Mouse (Mus musculus) spleen, postnatal 4 days (tissue): ENCODE results near the gene Smim27.
"Not testable (repeated sequence)": the region's sequence is repeated elsewhere in the genome, so short reads cannot be mapped to it uniquely, and the experiment has no call there.

ENCODE experiments used
- DNase-seq, 2 experiments: peaks; one replicate each; pipeline ENCODE4 v3.0.0; 2022; ENCODE audit warnings: low spot score in 2 of 2

The Smim27 gene

GRCm38 (mm10) chr4:40264321-40264720, 5.1 kb upstream of the Smim27 start:
- DNase-seq: no peak

DNA sequence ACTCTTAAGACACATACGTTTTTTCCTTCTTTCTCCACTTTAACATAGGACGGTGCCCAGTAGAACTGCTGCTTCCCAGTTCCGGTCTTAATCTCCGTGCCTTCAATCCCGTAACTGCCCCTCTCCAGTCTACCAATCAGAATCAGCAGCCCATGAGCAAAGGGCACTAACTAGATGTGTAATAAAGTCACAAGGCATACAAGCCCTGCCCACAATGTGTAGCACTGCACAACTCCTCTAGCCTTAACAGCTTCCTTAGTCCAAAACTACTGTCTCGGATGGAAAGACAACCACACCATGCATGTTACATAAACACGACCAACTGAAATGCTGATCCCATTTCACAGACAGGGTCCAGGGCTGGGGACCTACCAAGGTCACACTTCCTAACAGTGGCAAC, 1.7 kb upstream of the Smim27 start:
- DNase-seq: no peak

DNA sequence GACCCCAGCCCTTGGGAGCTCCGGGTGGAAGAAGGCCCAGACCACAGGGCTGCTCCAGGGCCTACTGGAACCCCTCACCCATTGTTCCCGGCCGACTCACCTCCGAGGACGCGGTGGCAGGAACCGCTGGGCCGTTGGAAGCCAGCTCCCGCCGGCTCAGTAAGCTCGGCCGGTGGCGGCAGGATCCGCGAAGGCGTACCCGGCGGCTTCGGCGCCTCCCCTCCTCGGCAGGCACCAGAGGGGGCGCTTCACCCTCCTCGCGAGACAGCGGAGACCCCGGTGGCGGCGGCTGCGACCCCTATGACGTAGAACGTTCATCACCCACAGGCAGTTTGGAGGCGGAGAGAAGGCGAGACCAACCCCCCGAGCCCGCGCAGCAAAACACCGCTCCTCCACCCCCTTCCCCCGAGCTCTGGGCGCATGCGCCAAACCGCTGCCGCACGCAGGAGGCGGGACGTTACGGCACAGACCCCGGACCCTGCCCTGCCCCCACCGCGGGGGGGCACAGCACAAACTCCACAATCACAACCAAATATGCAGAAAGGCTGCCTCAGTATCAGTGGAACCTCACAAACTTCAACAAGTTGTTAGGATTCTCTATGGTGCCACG, 1.1 kb upstream of the Smim27 start:
- DNase-seq: peak; percentile 87 to 95

- DNase-seq: peak in 1 of 2 experiments; percentile 76
Measured at GRCm38 (mm10) chr4:40268835-40269234, 544 bp upstream of the Smim27 start.

DNA sequence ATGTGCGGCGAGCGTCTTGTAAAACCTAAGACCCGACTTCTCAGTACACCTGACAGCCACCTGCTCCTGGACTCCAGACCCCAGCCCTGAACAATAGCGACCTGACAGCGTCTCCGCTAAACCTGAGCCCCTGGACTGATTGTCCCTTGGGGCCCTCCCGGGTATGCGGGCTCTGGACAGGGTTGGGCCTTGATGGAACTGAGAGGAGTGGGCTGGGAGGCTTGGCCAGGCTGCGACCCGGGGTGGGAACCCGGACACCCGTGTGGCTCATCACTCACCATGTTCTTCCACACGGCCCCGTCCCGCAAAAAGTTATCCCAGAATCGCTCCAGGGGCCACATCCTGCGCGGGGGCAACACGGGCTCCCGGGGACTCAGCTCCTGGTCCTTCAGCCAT, 9.5 kb downstream of the Smim27 start:
- DNase-seq: no peak

GRCm38 (mm10) chr4:40279276-40279900, 10.0 kb downstream of the Smim27 start, which contains the start of gene Ndufb6:
Gene Ndufb6 (minus strand): TSS chr4:40279421.
- DNase-seq: peak; percentile 95 to 99

GRCm38 (mm10) chr4:40285582-40285981, 16.2 kb downstream of the Smim27 start:
- peak; percentile 63 to 85 for DNase-seq

DNA sequence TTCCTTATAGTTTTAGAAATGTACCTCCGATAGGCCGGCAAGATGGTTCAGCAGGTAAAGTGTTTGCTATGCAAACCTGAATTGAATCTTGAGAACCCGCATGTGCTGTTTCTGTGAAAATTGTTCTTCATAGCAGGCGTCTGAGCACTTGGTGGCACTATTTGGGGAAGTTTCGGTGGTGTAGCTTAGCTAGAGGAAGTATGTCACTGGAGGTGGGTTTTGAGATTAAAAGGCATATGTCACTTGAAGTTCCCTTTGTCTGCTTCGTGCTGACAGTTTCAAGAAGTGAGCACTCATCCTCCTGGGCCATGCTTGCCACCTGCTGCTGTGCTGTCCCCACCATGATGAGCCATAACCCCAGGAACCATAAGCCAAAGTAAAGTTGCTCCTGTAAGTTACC, 18.0 kb downstream of the Smim27 start:
- no peak for DNase-seq

GRCm38 (mm10) chr4:40289046-40289445, 19.7 kb downstream of the Smim27 start:
- DNase-seq: no peak

GRCm38 (mm10) chr4:40291511-40291910, 22.1 kb downstream of the Smim27 start:
- not testable (repeated sequence) for DNase-seq

GRCm38 (mm10) chr4:40299169-40299568, 29.8 kb downstream of the Smim27 start:
- no peak for DNase-seq

DNA sequence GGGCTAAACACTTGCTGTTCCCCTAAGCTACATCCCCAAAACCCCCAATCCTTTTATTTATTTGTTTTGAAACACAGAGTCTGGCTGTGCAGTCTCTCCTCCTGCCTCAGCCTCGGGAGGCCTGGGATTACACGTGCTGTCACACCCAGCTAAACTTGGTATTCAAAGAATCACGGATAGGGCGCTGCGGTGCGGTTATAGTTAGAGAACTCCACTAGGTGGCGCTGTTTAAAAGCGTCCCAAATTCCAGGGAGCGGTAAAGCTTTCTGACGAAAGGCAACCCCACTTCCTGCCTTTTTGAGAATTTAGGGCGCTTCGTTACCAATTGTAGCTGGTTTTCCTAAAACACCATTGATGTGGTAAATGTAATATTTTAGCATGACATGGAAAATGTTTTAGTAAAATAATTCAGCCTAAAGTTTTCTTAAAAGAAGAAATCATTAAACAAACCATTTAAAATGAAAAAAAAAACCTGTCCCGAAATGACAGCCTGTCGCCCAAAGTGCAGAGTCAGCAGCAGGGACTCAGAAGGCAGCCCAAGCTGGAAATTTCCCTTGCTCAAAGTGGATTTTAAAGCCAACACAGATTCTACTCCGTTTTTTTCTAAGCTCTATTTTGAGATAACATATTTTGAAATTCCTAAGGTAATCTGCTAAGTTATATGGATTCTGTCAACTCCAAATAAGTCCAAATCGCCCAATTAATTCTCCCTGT, 31.9 kb downstream of the Smim27 start:
- peak; percentile 56 to 77 for DNase-seq

DNA sequence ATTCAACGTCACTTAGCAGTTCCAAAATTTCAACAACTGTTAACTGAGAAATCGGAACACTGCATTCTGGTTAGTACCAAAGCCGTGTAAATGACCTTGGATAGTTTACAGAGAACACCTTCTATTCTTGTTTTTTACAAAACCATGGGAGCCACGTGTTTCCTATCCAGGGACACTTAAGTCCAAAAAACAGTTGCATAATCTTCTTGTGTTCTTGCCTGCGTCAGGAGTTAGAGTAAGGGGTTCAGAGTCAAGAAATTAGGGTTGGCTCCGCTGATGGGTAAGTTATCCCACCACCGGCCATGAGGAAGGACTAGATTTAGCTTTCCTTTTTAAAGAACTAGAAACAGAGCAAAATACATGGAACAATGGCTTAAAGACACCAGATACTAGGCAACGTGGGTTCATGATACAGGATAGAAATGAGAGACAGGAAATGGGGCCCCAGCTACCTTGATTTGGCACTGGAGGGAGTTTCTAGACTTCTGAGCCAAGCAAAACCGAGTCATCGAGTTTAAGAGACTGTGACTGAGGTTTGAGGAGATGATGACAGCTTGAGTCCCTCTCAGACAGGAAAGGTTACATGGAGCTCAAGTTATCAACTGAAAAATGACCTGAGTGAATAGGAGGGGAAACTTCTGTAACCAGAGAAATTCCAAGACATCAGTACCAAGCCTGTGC, 33.2 kb downstream of the Smim27 start:
- no peak for DNase-seq

DNA sequence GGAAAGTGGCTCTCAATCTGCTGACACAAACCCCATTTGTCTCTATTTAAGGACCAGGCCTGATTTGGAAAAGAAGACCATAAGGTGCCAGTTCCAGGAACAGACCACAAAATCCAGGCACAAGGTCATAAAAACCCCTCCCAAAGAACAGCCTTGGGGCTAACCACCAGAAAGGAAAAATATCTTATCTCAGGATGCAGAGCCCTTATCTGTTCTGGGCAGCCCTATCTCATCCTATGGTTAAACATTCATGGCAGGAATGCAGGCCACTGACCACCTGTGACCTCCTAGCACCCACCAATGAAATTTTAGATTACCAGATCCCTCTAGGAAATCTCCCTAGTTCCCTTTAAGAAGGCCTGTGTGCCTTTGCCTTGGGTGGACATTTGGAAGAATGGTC, 40.3 kb downstream of the Smim27 start:
- no peak for DNase-seq

GRCm38 (mm10) chr4:40310796-40311383, 41.5 kb downstream of the Smim27 start:
- no peak for DNase-seq

- no peak for DNase-seq
Measured at GRCm38 (mm10) chr4:40312213-40312612, 42.8 kb downstream of the Smim27 start.

GRCm38 (mm10) chr4:40313026-40313425, 43.6 kb downstream of the Smim27 start:
- no peak for DNase-seq

GRCm38 (mm10) chr4:40317404-40317803, 48.0 kb downstream of the Smim27 start:
- DNase-seq: no peak
